Mouse (Mus musculus) heart, embryonic 14.5 days (tissue): ENCODE measurements around the gene Egfl8. TPM values are rescaled to one million over a fixed set of nuclear protein-coding genes. Genes with fewer than 3 reads are reported as not detected.

Source experiments
- ATAC-seq: fragments of 200-750 bp; cut with Nextera tagmentation; 2 replicates; pipeline ENCODE4 v1.8.0; 2017; ENCODE audit warnings: low read depth, moderate TSS enrichment; ENCODE audit not compliant: insufficient number of reproducible peaks, insufficient read depth, low FRiP score
- H3K27ac ChIP-seq, 2 experiments: fragments of 200-500 bp in 1 of 2; fragments of 300-500 bp in 1 of 2; sonication (generic) in 1 of 2; replicated peaks in 1 of 2; 2 replicates each; pipeline ENCODE4 v1.5.1; 2012 to 2014; ENCODE audit warnings: low read depth in 2 of 2, low read length in 2 of 2, control low read depth in 1 of 2, mild to moderate bottlenecking in 1 of 2, mixed read lengths in 1 of 2; ENCODE audit not compliant: control insufficient read depth in 1 of 2, insufficient read depth in 1 of 2
- H3K27me3 ChIP-seq: fragments of 300-500 bp; sonication (generic); 2 replicates; pipeline ENCODE4 v1.6.1; 2014; ENCODE audit warnings: mild to moderate bottlenecking, low read length, control low read depth; ENCODE audit not compliant: control insufficient read depth, insufficient read depth
- H3K36me3 ChIP-seq: fragments of 300-500 bp; sonication (generic); 2 replicates; pipeline ENCODE4 v1.6.1; 2014; ENCODE audit warnings: mild to moderate bottlenecking, control low read depth, low read length, mixed read lengths; ENCODE audit not compliant: control insufficient read depth, insufficient read depth
- H3K4me1 ChIP-seq, 2 experiments: fragments of 200-500 bp in 1 of 2; fragments of 300-500 bp in 1 of 2; sonication (generic) in 1 of 2; 2 replicates each; pipeline ENCODE4 v1.6.1; 2012 to 2014; ENCODE audit warnings: low read length in 2 of 2, control low read depth in 1 of 2, mixed read lengths in 1 of 2; ENCODE audit not compliant: control insufficient read depth in 2 of 2, insufficient read depth in 2 of 2
- H3K4me2 ChIP-seq: fragments of 300-500 bp; sonication (generic); 2 replicates; pipeline ENCODE4 v1.6.1; 2014; ENCODE audit warnings: mild to moderate bottlenecking, low read length
- H3K4me3 ChIP-seq, 2 experiments: fragments of 200-500 bp in 1 of 2; fragments of 300-500 bp in 1 of 2; sonication (generic) in 1 of 2; 2 replicates each; pipeline ENCODE4 v1.5.1; 2012 to 2014; ENCODE audit warnings: low read length in 2 of 2, mild to moderate bottlenecking in 2 of 2, control low read depth in 1 of 2, low read depth in 1 of 2, moderate library complexity in 1 of 2; ENCODE audit not compliant: control insufficient read depth in 1 of 2, insufficient read depth in 1 of 2
- H3K9ac ChIP-seq: fragments of 300-500 bp; sonication (generic); 2 replicates; pipeline ENCODE4 v1.6.1; 2014; ENCODE audit warnings: mild to moderate bottlenecking, low read length
- H3K9me3 ChIP-seq: fragments of 300-500 bp; sonication (generic); 2 replicates; pipeline ENCODE4 v1.6.1; 2016; ENCODE audit warnings: low read length, control low read depth; ENCODE audit not compliant: control insufficient read depth
- WGBS: fragments of 180-500 bp; shearing (Covaris S2); extraction: QIAGEN DNeasy Blood & Tissue Kit; methylation state at CpG from one replicate; pipeline ENCODE4 v1.1.7; 2014; 5-methylcytosine and 5-hydroxymethylcytosine counted together
- polyA plus RNA-seq: library from polyadenylated mRNA; unstranded; fragments of >200 nt; fragmentation: Nextera tagmentation; extraction: Ambion mirVana; gene quantifications from 2 replicates; pipeline ENCODE4 v1.2.1, GENCODE M21; 2014

Gene Egfl8
- polyA plus RNA-seq, 1 experiment from 2014 or later: 0.55 TPM

DNA sequence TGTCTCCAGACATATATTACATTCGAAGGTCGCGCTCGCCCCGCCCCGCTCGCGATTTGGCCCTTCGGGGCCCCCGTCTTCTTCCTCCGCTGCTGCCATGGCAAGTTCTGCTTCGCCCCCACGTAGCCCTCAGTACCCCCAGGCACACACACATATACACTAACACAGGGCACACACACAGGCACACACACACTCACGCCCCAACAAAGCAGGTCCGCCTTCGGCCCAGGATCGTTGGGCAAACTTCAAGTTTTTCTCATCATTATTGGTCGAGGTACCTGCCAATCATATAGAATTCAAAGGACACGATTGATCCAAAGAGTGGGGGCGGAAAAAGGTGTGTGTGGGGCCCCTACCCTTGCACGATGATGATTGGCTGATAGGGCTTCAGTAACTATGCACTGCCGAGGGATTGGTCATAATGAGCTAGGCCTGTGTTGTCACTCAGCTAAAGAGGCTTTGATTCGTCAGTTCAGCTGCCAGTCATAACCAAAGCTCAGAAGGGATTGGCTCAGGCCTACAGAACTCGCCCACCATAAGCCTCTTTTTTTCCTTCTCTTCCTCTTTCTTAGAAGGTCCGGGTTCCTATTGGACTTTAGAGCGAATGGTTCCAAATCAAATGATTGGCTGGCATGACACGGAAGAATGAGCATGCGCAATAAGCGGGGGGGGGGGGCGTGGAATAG lies 12.3 kb downstream of the Egfl8 start, which contains the start of gene Rnf5:
Gene Rnf5, minus strand, starts transcription at position 316 of the 686 bp plus-strand sequence.
- Histone ChIP-seq H3K36me3 (peaks cover 22% of the 10 kb centered on the region), H3K27me3 (no peaks in the 10 kb centered on the region), H3K4me3 (peak within 1 kb of the TSS; percentile 90 to 96), H3K9me3 (no peaks in the 10 kb centered on the region), H3K9ac (peak within 1 kb of the TSS; percentile 95), H3K27ac (peak within 1 kb of the TSS; percentile 87 to 90), H3K4me1 (peaks cover 17 to 36% of the 10 kb centered on the region in 2 experiments), H3K4me2 (peak within 1 kb of the TSS; percentile 94)
- WGBS: under 1% methylated on average over 30 of the region's 30 CpGs
- ATAC-seq: peak; percentile 92

DNA sequence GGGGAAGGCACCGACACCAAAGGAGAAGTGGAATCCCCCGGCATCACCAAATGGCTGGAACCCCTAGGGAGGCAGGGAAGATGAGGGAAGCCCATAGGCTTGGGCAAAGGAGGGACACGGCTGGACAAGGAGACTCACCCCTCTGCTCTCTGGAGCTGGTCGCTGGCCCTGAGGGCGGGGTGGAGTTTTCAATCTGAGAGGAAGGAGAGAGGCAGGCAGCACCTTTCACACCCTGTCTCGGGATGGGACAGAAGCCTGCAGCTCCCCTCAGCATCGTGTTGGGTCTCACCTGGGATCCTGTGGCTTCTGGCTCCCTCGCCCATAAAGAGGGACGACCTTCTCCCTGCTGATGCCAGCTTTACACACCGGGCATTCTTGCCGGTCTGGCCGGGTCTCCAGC lies 14.0 kb downstream of the Egfl8 start:
- no peaks in the 10 kb centered on the region for H3K27me3 ChIP-seq
- peaks cover 25 to 34% of the 10 kb centered on the region in 2 experiments for H3K4me1 ChIP-seq
- H3K9me3 ChIP-seq: no peaks in the 10 kb centered on the region
- no peak for ATAC-seq
- no peak overlapping the region for H3K4me3 ChIP-seq
- WGBS: 83% methylated on average over 12 of the region's 12 CpGs
- H3K4me2 ChIP-seq: no peak overlapping the region
- H3K27ac ChIP-seq: no peak overlapping the region
- H3K36me3 ChIP-seq: peaks cover 22% of the 10 kb centered on the region
- no peak overlapping the region for H3K9ac ChIP-seq

DNA sequence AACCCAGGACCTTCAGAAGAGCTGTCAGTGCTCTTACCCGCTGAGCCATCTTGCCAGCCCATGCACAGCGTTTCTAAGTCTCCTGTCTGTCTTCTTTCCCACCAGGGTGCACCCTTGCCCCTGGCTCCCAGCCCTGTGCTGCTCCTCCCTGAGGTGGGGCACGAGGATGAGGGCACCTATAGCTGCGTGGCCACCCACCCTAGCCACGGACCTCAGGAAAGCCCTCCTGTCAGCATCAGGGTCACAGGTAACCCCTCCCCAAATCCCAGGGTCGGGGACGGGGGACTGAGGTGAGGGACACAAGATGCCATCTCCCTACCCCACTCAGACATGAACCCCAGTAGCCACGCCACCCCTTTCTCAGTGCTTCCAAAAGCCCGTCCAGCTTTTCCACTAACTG lies 15.9 kb downstream of the Egfl8 start:
- no peak overlapping the region for H3K4me2 ChIP-seq
- no peaks in the 10 kb centered on the region for H3K27me3 ChIP-seq
- peaks cover 40% of the 10 kb centered on the region for H3K36me3 ChIP-seq
- WGBS: 76% methylated on average over 9 of the region's 9 CpGs
- no peak overlapping the region for H3K4me3 ChIP-seq
- H3K27ac ChIP-seq: no peak overlapping the region
- no peaks in the 10 kb centered on the region for H3K9me3 ChIP-seq
- H3K9ac ChIP-seq: no peak overlapping the region
- no peak for ATAC-seq
- peaks cover 18 to 28% of the 10 kb centered on the region in 2 experiments for H3K4me1 ChIP-seq

DNA sequence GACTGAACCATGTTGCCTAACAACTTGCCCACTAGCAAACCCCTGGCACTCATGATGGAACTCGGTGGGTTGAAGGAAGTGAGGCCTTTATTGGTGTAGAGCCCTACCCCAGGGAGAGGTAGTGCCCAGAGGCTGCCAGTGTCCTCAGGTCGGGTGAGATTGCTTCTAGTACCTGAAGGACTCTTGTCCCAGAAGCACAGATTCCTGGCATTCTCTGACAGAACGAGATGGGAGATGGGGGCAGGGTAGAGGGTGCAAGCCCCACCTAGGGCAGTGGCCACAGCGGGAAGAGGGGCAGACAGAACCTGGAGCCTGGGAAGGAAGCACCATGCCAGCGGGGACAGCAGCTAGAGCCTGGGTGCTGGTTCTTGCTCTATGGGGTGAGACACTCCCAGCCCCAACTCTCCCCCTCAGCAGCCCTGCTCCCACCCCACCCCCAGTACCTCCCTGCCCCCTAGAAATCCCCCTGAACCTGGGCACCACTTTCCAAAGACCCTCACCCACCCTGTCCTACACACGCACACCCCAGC lies 18.1 kb downstream of the Egfl8 start, which contains the start of gene Ager:
Gene Ager, plus strand, starts transcription at position 297 of the 530 bp plus-strand sequence.
- WGBS: 8% methylated on average over 6 of the region's 6 CpGs
- peak within 1 kb of the TSS; percentile 47; the same call in 1 of the 2 replicates for H3K9ac ChIP-seq
- no peak for ATAC-seq
- H3K4me2 ChIP-seq: peak within 1 kb of the TSS; percentile 23; the same call in 1 of the 2 replicates
- peaks cover 51% of the 10 kb centered on the region for H3K36me3 ChIP-seq
- no peaks in the 10 kb centered on the region for H3K27me3 ChIP-seq
- H3K4me3 ChIP-seq: no peak within 1 kb of the TSS
- H3K27ac ChIP-seq: no peak within 1 kb of the TSS
- H3K4me1 ChIP-seq: peaks cover 17 to 41% of the 10 kb centered on the region in 2 experiments; a peak in 3 of 4 replicates
- no peaks in the 10 kb centered on the region for H3K9me3 ChIP-seq

DNA sequence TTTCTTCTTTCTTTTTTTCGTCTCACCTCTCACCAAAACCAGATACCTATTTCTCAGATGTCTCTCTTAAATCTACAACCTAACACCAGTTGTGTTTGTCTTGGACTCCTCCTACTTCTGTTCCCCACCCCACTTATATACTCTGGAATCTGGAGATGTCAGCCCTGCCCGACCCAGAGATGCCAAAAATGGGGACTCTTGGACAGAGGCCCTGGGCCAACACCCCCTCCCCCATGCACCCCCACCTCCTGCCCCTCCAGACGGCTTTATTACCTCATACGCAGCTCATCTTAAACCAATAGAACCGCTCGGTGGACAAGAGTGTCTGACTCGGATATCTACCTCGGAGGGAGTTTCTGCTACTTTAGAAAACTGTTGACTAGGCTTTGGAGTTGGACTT lies 19.7 kb downstream of the Egfl8 start:
- Histone ChIP-seq H3K27me3 (no peaks in the 10 kb centered on the region), H3K4me1 (peaks cover 23 to 42% of the 10 kb centered on the region in 2 experiments), H3K9me3 (no peaks in the 10 kb centered on the region), H3K9ac (no peak overlapping the region), H3K4me3 (no peak overlapping the region), H3K27ac (0 out of 4 replicates have a peak overlapping the region, but pooled peaks of 1 of the 2 experiments have one; percentile 1), H3K4me2 (no peak overlapping the region), H3K36me3 (peaks cover 42% of the 10 kb centered on the region)
- ATAC-seq: no peak
- WGBS: 70% methylated on average over 8 of the region's 8 CpGs

DNA sequence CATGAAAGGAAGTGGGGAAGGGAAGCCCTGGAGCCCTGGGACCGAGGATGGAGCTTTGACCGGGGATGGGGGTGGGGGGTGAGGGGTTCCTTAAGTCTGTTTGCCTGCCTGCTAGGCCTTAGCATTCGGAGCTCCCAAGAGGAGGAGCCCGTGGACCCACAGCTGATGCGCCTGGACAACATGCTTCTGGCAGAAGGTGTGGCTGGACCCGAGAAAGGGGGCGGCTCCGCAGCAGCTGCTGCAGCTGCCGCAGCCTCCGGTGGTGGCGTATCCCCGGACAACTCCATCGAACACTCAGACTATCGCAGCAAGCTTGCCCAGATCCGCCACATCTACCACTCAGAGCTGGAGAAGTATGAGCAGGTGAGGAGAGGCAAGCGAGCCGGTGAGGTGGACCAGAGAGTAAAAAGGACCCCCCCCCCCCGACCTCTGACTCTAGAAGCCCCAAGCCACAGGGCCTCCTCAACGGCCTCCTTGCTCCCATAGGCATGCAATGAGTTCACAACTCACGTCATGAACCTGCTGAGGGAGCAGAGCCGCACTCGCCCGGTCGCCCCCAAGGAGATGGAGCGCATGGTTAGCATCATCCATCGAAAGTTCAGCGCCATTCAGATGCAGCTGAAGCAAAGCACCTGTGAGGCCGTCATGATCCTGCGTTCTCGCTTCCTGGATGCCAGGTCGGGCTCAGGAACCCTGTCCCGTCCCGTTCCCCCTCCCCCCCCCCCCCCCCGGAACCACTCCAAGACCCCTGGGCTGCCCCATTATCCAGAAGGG lies 21.8 kb downstream of the Egfl8 start:
- 60% methylated on average over 34 of the region's 34 CpGs for WGBS
- peak overlapping the region in 1 of 2 experiments; percentile 94; a peak in 1 of 4 replicates for H3K27ac ChIP-seq
- peaks cover 28 to 62% of the 10 kb centered on the region in 2 experiments for H3K4me1 ChIP-seq

More for the DNA sequence above, 21.8 kb downstream of the Egfl8 start:
- Histone ChIP-seq H3K9ac (peak overlapping the region; percentile 97), H3K36me3 (peaks cover 29% of the 10 kb centered on the region), H3K4me3 (peak overlapping the region; percentile 75 to 79), H3K27me3 (no peaks in the 10 kb centered on the region), H3K9me3 (no peaks in the 10 kb centered on the region), H3K4me2 (peak overlapping the region; percentile 92)
- no peak for ATAC-seq
